Mouse (Mus musculus) C2C12 (cell line): ENCODE measurements at regions not wholly inside any gene's neighbourhood (a gene's known extent, or its start where the extent isn't known, plus 50 kb on each side); places are given as distances from the start of the nearest gene placed in this dataset.

ENCODE experiments used
- CEBPB ChIP-seq: IDR thresholded peaks from one replicate; pipeline ENCODE4 v1.6.1; 2011; ENCODE audit warnings: low read depth, mild to moderate bottlenecking, control low read depth, moderate library complexity
- CTCF ChIP-seq: IDR thresholded peaks from one replicate; pipeline ENCODE4 v1.5.1; 2011; ENCODE audit not compliant: control insufficient read depth, insufficient read depth, insufficient read length
- FOSL1 ChIP-seq: IDR thresholded peaks from one replicate; pipeline ENCODE4 v1.8.0; 2011; ENCODE audit warnings: mild to moderate bottlenecking, low read length; ENCODE audit not compliant: poor library complexity, insufficient read depth, severe bottlenecking
- MAX ChIP-seq: IDR thresholded peaks from one replicate; pipeline ENCODE4 v1.6.1; 2011; ENCODE audit warnings: mild to moderate bottlenecking, control low read depth
- MYOD1 ChIP-seq: IDR thresholded peaks from one replicate; pipeline ENCODE4 v1.6.1; 2011; ENCODE audit warnings: low read depth; ENCODE audit not compliant: control insufficient read depth, insufficient read length
- MYOG ChIP-seq: IDR thresholded peaks from one replicate; pipeline ENCODE4 v1.6.1; 2011; ENCODE audit not compliant: control insufficient read depth, insufficient read length; ENCODE audit errors: extremely low read depth
- USF1 ChIP-seq: IDR thresholded peaks from one replicate; pipeline ENCODE4 v1.6.1; 2011; ENCODE audit warnings: low read depth, mild to moderate bottlenecking, control low read depth, moderate library complexity

DNA sequence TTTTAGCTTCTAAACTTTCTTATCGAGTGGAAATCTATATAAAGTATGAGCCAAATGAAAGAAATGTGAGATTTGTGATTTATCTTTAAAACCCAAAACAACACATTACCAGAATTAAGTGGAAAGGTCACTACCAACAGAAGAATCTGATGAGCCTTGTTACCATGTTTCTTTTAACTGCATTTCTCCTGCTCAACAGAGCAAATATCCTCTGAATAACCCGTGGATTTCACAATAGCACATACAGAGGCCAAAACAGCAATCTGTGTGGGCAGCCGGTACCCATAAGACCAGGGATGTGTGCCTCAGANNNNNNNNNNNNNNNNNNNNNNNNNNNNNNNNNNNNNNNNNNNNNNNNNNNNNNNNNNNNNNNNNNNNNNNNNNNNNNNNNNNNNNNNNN lies 85.3 kb downstream of the 4930444P10Rik start:
- TF ChIP-seq CTCF (no peak), USF1 (no peak), MAX (no peak), CEBPB (no peak), MYOG (no peak), MYOD1 (no peak), FOSL1 (no peak)
